8 mouse cellular contexts compared by ENCODE assay signal in the genomic region with DNA sequence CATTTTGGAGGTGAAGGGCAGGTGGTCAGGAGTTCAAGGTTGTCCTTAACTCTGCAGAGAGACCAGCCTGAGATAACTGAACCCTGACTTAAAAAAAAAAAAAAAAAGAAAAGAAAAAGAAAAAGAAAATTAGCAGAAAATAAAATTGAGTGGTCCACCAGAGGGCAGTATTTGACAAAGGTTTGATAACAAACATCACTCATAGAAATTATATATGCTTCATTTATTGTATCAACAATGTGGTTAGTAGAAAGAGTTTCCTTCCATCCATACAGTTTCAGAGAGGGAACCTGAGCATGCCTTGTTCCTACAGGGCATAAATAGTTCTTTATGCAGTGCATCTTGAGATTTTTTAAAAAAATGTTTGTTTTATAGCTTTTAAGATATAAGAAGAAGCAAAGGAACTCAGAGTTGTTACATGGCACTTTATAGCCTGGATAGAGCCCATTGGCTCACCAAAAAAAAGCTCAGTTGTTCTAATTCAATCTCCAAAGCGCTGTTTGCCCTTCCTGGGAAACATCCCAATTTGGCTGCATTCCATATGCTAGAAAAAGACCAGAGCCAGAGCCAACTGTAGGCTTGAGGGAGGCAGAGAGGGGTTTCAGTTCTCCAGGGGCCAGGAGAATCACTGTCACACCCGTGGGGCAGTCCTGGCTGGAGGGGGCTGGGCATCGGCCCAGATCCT.
DNase-seq lines count a peak whose midpoint lies in the region; ATAC-seq lines count a peak whose summit lies in the region.

No protein-coding gene starts in this region.

- H3K27me3 ChIP-seq in forebrain, embryonic 14.5 days (replicated peaks; ENCODE audit: control insufficient read depth, insufficient read depth, low read length): no peaks in the 10 kb centered on the region
- H3K27me3 ChIP-seq in forebrain, embryonic 10.5 days (ENCODE audit: poor library complexity, severe bottlenecking): no peaks in the 10 kb centered on the region
- H3K27me3 ChIP-seq in intestine, embryonic 14.5 days (replicated peaks; ENCODE audit: control insufficient read depth, insufficient read depth, low read length): no peaks in the 10 kb centered on the region

- peak; percentile 88 for DNase-seq in forebrain, embryonic 14.5 days (ENCODE audit: low spot score)
- DNase-seq in forebrain, embryonic 10.5 days (ENCODE audit: extremely low spot score, low spot score): no peak
- DNase-seq in thymus, postnatal 0 days (ENCODE audit: low spot score): peak; percentile 74
- DNase-seq in thymus, postnatal 25 days: no peak
- peak; percentile 28 for DNase-seq in embryo, embryonic 9.5 days (ENCODE audit: extremely low spot score)
- no peak for DNase-seq in intestine, embryonic 14.5 days (ENCODE audit: low spot score)
- DNase-seq in mesoderm, embryonic 11.5 days (ENCODE audit: low read depth, low spot score): peak; percentile 59
- no peak for DNase-seq in urinary bladder, adult 18-20 months (ENCODE audit: low spot score in 2 of 2)

- ATAC-seq in forebrain, embryonic 14.5 days: peak; percentile 72
- ATAC-seq in intestine, embryonic 14.5 days (replicated peaks; ENCODE audit: low FRiP score, low TSS enrichment, low read depth): no peak

- 29% methylated on average over 3 of the region's 3 CpGs for WGBS in forebrain, embryonic 14.5 days
- 73% methylated on average over 3 of the region's 3 CpGs for WGBS in forebrain, embryonic 10.5 days
- 17% methylated on average over 3 of the region's 3 CpGs for WGBS in intestine, embryonic 14.5 days

- H3K4me3 ChIP-seq in forebrain, embryonic 14.5 days (ENCODE audit: low read depth, low read length): no peak overlapping the region
- no peak overlapping the region for H3K4me3 ChIP-seq in forebrain, embryonic 10.5 days
- no peak overlapping the region for H3K4me3 ChIP-seq in intestine, embryonic 14.5 days (ENCODE audit: low read depth, low read length)

- no peaks in the 10 kb centered on the region for H3K36me3 ChIP-seq in forebrain, embryonic 14.5 days (ENCODE audit: control insufficient read depth, insufficient read depth, low read length)
- H3K36me3 ChIP-seq in forebrain, embryonic 10.5 days (replicated peaks): no peaks in the 10 kb centered on the region
- no peaks in the 10 kb centered on the region for H3K36me3 ChIP-seq in intestine, embryonic 14.5 days (ENCODE audit: control insufficient read depth, insufficient read depth, low read length)

- peaks cover 19% of the 10 kb centered on the region for H3K4me1 ChIP-seq in forebrain, embryonic 14.5 days (ENCODE audit: control insufficient read depth, insufficient read depth, low read length)
- peaks cover 13% of the 10 kb centered on the region for H3K4me1 ChIP-seq in forebrain, embryonic 10.5 days
- peaks cover 8% of the 10 kb centered on the region; the same call in 1 of the 2 replicates for H3K4me1 ChIP-seq in intestine, embryonic 14.5 days (replicated peaks; ENCODE audit: control insufficient read depth, insufficient read depth, low read length)

- no peaks in the 10 kb centered on the region for H3K9me3 ChIP-seq in forebrain, embryonic 14.5 days (replicated peaks; ENCODE audit: control insufficient read depth, low read length)
- H3K9me3 ChIP-seq in forebrain, embryonic 10.5 days: no peaks in the 10 kb centered on the region
- no peaks in the 10 kb centered on the region for H3K9me3 ChIP-seq in intestine, embryonic 14.5 days (ENCODE audit: control insufficient read depth, low read length)

- H3K4me2 ChIP-seq in forebrain, embryonic 14.5 days (ENCODE audit: low read length): no peak overlapping the region
- H3K4me2 ChIP-seq in intestine, embryonic 14.5 days (ENCODE audit: low read length): no peak overlapping the region

- no peak overlapping the region for H3K27ac ChIP-seq in forebrain, embryonic 14.5 days (ENCODE audit: low read depth, low read length)
- no peak overlapping the region for H3K27ac ChIP-seq in forebrain, embryonic 10.5 days
- peak overlapping the region; percentile 39; the same call in 1 of the 2 replicates for H3K27ac ChIP-seq in intestine, embryonic 14.5 days (ENCODE audit: low read depth)

- H3K9ac ChIP-seq in forebrain, embryonic 14.5 days (ENCODE audit: low read length): no peak overlapping the region
- H3K9ac ChIP-seq in intestine, embryonic 14.5 days (ENCODE audit: low read length): no peak overlapping the region

Comparison
In these comparisons a context has a peak if more than half of its experiments do, and no peak if none do; other contexts are left out.
1. DNase-seq: peak in forebrain, embryonic 14.5 days (single experiment), thymus, postnatal 0 days (single experiment), embryo, embryonic 9.5 days (single experiment) and mesoderm, embryonic 11.5 days (single experiment); none in forebrain, embryonic 10.5 days (single experiment), thymus, postnatal 25 days (single experiment), intestine, embryonic 14.5 days (single experiment) and urinary bladder, adult 18-20 months (0 of 2).